Comparison of ENCODE assay signal across 13 mouse cellular contexts in the genomic region with DNA sequence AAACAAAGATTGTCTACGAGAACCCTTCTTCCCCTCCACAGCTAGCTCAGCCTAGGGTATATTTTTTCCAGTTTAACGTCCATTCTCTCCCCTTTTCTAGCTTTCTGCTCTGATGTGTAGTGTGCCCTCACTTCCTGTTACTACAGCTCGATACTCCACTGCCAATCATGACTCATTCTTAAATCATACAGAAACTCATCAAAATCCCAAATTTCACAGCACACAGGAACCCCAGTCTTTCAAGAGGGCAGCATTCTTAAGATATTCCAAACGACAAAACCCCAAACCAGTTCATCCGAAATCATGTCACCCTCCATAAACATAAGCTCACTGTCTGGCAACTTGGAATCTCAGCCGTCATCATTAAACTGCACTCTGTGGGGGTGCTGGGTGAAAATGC. TPM values are rescaled to one million over a fixed set of nuclear protein-coding genes. Genes with fewer than 3 reads are reported as not detected.
A peak's percentile ranks its signal among the peaks of the same experiment; 100 is the strongest.
DNase-seq lines count a peak whose midpoint lies in the region; ATAC-seq and TF ChIP-seq lines count a peak whose summit lies in the region.
"Had no signal": no experiment of that assay in that cellular context is flagged by ENCODE, and none has a peak within 500 bp of the region (broad histone marks: within the 10 kb centered on the region; RNA-seq: fewer than 3 reads in every experiment).

No protein-coding gene starts in this region.

- H3ac ChIP-seq in myocyte (ENCODE audit: control insufficient read depth, insufficient read length), result no peak overlapping the region

- TF ChIP-seq CTCF in lung, adult 2 months (IDR thresholded peaks at IDR 0.05; ENCODE audit: insufficient read depth, low read length), result no peak
- no peak for TF ChIP-seq CTCF in bone marrow macrophage, adult 2 months (IDR thresholded peaks at IDR 0.05; ENCODE audit: low read depth, low read length)

- no peaks in the 10 kb centered on the region for H3K27me3 ChIP-seq in heart, embryonic 15.5 days
- no peaks in the 10 kb centered on the region for H3K27me3 ChIP-seq in lung, embryonic 15.5 days
- H3K27me3 ChIP-seq in myocyte (ENCODE audit: control insufficient read depth, insufficient read depth, insufficient read length), result no peaks in the 10 kb centered on the region
- H3K27me3 ChIP-seq: hindbrain, embryonic 15.5 days had no signal

- no peaks in the 10 kb centered on the region for H3K9me3 ChIP-seq in heart, embryonic 15.5 days (replicated peaks)
- no peaks in the 10 kb centered on the region for H3K9me3 ChIP-seq in lung, embryonic 15.5 days
- H3K9me3 ChIP-seq: forebrain, embryonic 10.5 days; hindbrain, embryonic 15.5 days had no signal

- peak overlapping the region; percentile 48 for H3K27ac ChIP-seq in heart, embryonic 15.5 days
- H3K27ac ChIP-seq in lung, embryonic 15.5 days, result no peak overlapping the region
- H3K27ac ChIP-seq in bone marrow macrophage, adult 2 months (ENCODE audit: insufficient read depth, low read depth, low read length), result peak overlapping the region; percentile 42
- H3K27ac ChIP-seq: forebrain, embryonic 10.5 days; hindbrain, embryonic 15.5 days had no signal

- H3K79me2 ChIP-seq in myocyte (ENCODE audit: control insufficient read depth, insufficient read depth), result peaks cover 84% of the 10 kb centered on the region

- no peaks in the 10 kb centered on the region for H3K36me3 ChIP-seq in heart, embryonic 15.5 days
- H3K36me3 ChIP-seq in lung, embryonic 15.5 days, result no peaks in the 10 kb centered on the region
- H3K36me3 ChIP-seq in myocyte (ENCODE audit: control insufficient read depth, insufficient read depth), result no peaks in the 10 kb centered on the region
- H3K36me3 ChIP-seq: forebrain, embryonic 10.5 days; hindbrain, embryonic 15.5 days had no signal

- no peak for TF ChIP-seq POLR2A in lung, adult 2 months (IDR thresholded peaks at IDR 0.05; ENCODE audit: borderline replicate concordance, extremely low read depth, low read depth, low read length)
- TF ChIP-seq POLR2A in bone marrow macrophage, adult 2 months (IDR thresholded peaks at IDR 0.05; ENCODE audit: borderline replicate concordance, low read depth, low read length), result no peak
- no peak for TF ChIP-seq POLR2A in myocyte (IDR thresholded peaks at IDR 0.05; ENCODE audit: insufficient read length, low read depth)

- DNase-seq in heart, adult 8-10 months (ENCODE audit: low spot score), result no peak
- DNase-seq in lung, adult 2 months, result no peak
- no peak for DNase-seq in adrenal gland, postnatal 14 days
- DNase-seq: layer of hippocampus, adult 9-11 months; liver; thymus, adult 18-20 months had no signal

- H3K4me3 ChIP-seq in heart, embryonic 15.5 days, result no peak overlapping the region
- H3K4me3 ChIP-seq in lung, embryonic 15.5 days, result 0 out of 2 replicates have a peak overlapping the region, but pooled peaks have one; percentile 6
- H3K4me3 ChIP-seq in lung, adult 2 months (replicated peaks; ENCODE audit: extremely low read depth, low read depth, low read length), result no peak overlapping the region
- H3K4me3 ChIP-seq in bone marrow macrophage, adult 2 months (ENCODE audit: insufficient read depth, low read length), result peak overlapping the region; percentile 23; the same call in 1 of the 2 replicates
- H3K4me3 ChIP-seq in myocyte, result peak overlapping the region; percentile 1
- H3K4me3 ChIP-seq: forebrain, embryonic 10.5 days; hindbrain, embryonic 15.5 days had no signal

- H3K4me2 ChIP-seq in heart, embryonic 15.5 days, result peak overlapping the region; percentile 98
- H3K4me2 ChIP-seq in lung, embryonic 15.5 days, result peak overlapping the region; percentile 87
- H3K4me2 ChIP-seq in myocyte (ENCODE audit: low read depth), result peak overlapping the region; percentile 78
- H3K4me2 ChIP-seq: hindbrain, embryonic 15.5 days had no signal

- ATAC-seq in heart, embryonic 15.5 days (replicated peaks; ENCODE audit: insufficient number of reproducible peaks, insufficient read depth, low FRiP score, low read depth), result no peak
- ATAC-seq in lung, embryonic 15.5 days (ENCODE audit: borderline replicate concordance, extremely low read depth, low FRiP score, low TSS enrichment), result no peak
- ATAC-seq: activated CD4-positive, CD25-positive, alpha-beta regulatory T cell, adult 4 months had no signal

- 54% methylated on average over 6 of the region's 6 CpGs for WGBS in heart, embryonic 15.5 days
- 36% methylated on average over 6 of the region's 6 CpGs for WGBS in lung, embryonic 15.5 days
- WGBS in lung, adult 2 months, result 32% methylated on average over 6 of the region's 6 CpGs

- peak overlapping the region; percentile 6; the same call in 1 of the 2 replicates for H3K9ac ChIP-seq in heart, embryonic 15.5 days
- no peak overlapping the region for H3K9ac ChIP-seq in lung, embryonic 15.5 days
- H3K9ac ChIP-seq: hindbrain, embryonic 15.5 days had no signal

- H3K4me1 ChIP-seq in heart, embryonic 15.5 days (replicated peaks), result peaks cover 8% of the 10 kb centered on the region; the same call in 1 of the 2 replicates
- H3K4me1 ChIP-seq in lung, embryonic 15.5 days, result peaks cover 9% of the 10 kb centered on the region; the same call in 1 of the 2 replicates
- peaks cover 19% of the 10 kb centered on the region for H3K4me1 ChIP-seq in lung, adult 2 months (ENCODE audit: control insufficient read depth, insufficient read depth, low read length)
- peaks cover 30% of the 10 kb centered on the region for H3K4me1 ChIP-seq in bone marrow macrophage, adult 2 months (ENCODE audit: control insufficient read depth, insufficient read depth, low read length)

TF ChIP-seq in myocyte, 11 proteins besides CTCF, POLR2A, EP300 and RAD21:
- TF ChIP-seq POLR2AphosphoS2 (IDR thresholded peaks at IDR 0.05; ENCODE audit: insufficient read length, low read depth) (no peak), CEBPB (IDR thresholded peaks at IDR 0.05; ENCODE audit: insufficient read depth, poor library complexity, severe bottlenecking) (no peak), TCF12 (IDR thresholded peaks at IDR 0.05; ENCODE audit: insufficient read depth, poor library complexity, severe bottlenecking) (no peak), TCF3 (IDR thresholded peaks at IDR 0.05; ENCODE audit: insufficient read length, low read depth) (no peak), MAX (IDR thresholded peaks at IDR 0.05; ENCODE audit: low read depth) (no peak), E2F4 (IDR thresholded peaks at IDR 0.05; ENCODE audit: insufficient read depth) (no peak), MYOD1 (IDR thresholded peaks at IDR 0.05; ENCODE audit: control insufficient read depth in 1 of 3, insufficient read length in 2 of 3, low read depth in 2 of 3) (no peak), USF1 (IDR thresholded peaks at IDR 0.05; ENCODE audit: low read depth) (no peak), REST (IDR thresholded peaks at IDR 0.05; ENCODE audit: insufficient read depth, insufficient read length) (no peak), MYOG (IDR thresholded peaks at IDR 0.05; ENCODE audit: control insufficient read depth in 1 of 3, insufficient read depth in 1 of 3, insufficient read length in 2 of 3, low read depth in 2 of 3) (no peak)
TF ChIP-seq in myocyte: peak in this region for 0.

RNA-seq across cellular contexts. Expression of gene Elk3, which starts 5.0 kb away (rescaled TPM):
- 31.7 and 33.5 TPM in 2 replicates for polyA plus RNA-seq in heart, embryonic 15.5 days (2015; fragmentation: Nextera tagmentation; extraction: Ambion mirVana)
- total RNA-seq in heart, adult 8-10 months (2022), result 10 to 100 TPM; 32.0 to 37.6 (median 35.2) TPM
- polyA plus RNA-seq in lung, embryonic 15.5 days (2015; fragmentation: Nextera tagmentation; extraction: Ambion mirVana), result 51.9 and 52.3 TPM in 2 replicates
- polyA plus RNA-seq in lung, adult 2 months (2012; rRNA removed), result 76.0 and 99.4 TPM in 2 replicates
- 57.2 and 65.1 TPM in 2 replicates for polyA plus RNA-seq in bone marrow macrophage, adult 2 months (2012; ENCODE audit: insufficient read depth, insufficient read length, missing spikeins)
- 28.4 TPM for polyA plus RNA-seq in myocyte (2012; fragmentation: generic; extraction: Trizol)
- total RNA-seq in adrenal gland, postnatal 14 days (2021), result 50.4 and 58.0 TPM in 2 replicates

Comparison
In these comparisons a context has a peak if more than half of its experiments do, and no peak if none do; other contexts are left out.
1. H3K4me3 ChIP-seq: peak in lung, embryonic 15.5 days (single experiment), bone marrow macrophage, adult 2 months (single experiment) and myocyte (single experiment); none in heart, embryonic 15.5 days (single experiment) and lung, adult 2 months (single experiment).
2. Peak in every context shown above with its lines, with median percentiles within 50 percentile points of each other: H3K4me2 ChIP-seq.